Comparison of ENCODE assay signal across 30 mouse cellular contexts in the genomic region with DNA sequence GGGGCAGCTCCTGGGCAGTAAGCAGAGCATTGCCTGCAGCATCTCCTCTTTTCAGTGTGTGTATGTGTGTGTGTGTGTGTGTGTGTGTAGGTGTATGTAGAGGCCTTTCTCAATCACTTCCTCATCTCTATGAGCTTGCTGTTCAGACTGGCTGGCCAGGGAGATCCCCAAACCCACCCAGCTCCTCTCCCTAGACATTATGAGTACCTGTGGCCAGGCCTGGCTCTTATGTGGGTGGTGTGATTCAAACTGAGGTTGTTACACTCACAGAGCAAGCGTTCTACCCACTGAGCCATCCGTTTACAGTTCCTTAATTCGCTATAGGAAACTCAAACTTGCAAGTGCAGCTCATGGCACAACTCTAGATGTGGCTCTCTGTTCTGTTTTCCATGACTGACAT. TPM values are rescaled to one million over a fixed set of nuclear protein-coding genes. Genes with fewer than 3 reads are reported as not detected.
A peak's percentile ranks its signal among the peaks of the same experiment; 100 is the strongest.
DNase-seq lines count a peak whose midpoint lies in the region; ATAC-seq and TF ChIP-seq lines count a peak whose summit lies in the region.
"Had no signal": no experiment of that assay in that cellular context is flagged by ENCODE, and none has a peak within 500 bp of the region (broad histone marks: within the 10 kb centered on the region; RNA-seq: fewer than 3 reads in every experiment).

No protein-coding gene starts in this region.

- TF ChIP-seq POLR2A in lung, adult 2 months (IDR thresholded peaks at IDR 0.05; ENCODE audit: borderline replicate concordance, extremely low read depth, low read depth, low read length) = no peak

- no peaks in the 10 kb centered on the region for H3K9me3 ChIP-seq in lung, postnatal 0 days (ENCODE audit: low read length)
- H3K9me3 ChIP-seq: embryonic facial prominence, embryonic 12.5 days; forebrain, embryonic 15.5 days; heart, embryonic 13.5 days; liver, embryonic 13.5 days had no signal

- H3K4me2 ChIP-seq in lung, postnatal 0 days (replicated peaks; ENCODE audit: low read depth, low read length) = no peak overlapping the region
- H3K4me2 ChIP-seq: embryonic facial prominence, embryonic 12.5 days; forebrain, embryonic 15.5 days; heart, embryonic 13.5 days; hindbrain, embryonic 14.5 days; liver, embryonic 13.5 days; lung, embryonic 14.5 days had no signal

- DNase-seq in lung, postnatal 0 days (ENCODE audit: low spot score) = peak; percentile 43
- no peak for DNase-seq in lung, adult 2 months
- DNase-seq in B cell, adult 2 months = peak; percentile 45 to 50
- DNase-seq in cerebellum, postnatal 25 days = no peak
- no peak for DNase-seq in ovary, postnatal 10 days (ENCODE audit: low spot score)
- DNase-seq in thymus, postnatal 25 days = no peak
- DNase-seq: adrenal gland, postnatal 14 days; cerebellum, adult 11 months; cerebellum, adult 9-10 months; embryo, embryonic 11 days; gastrocnemius, adult 2 months; gastrocnemius, postnatal 36 days; heart, adult 2 months; heart, postnatal 10 days; kidney, adult 2 months; kidney, postnatal 36 days; left cerebral cortex, postnatal 4 days; liver, embryonic 13.5 days; lung, embryonic 14.5 days; midbrain, embryonic 14.5 days; right cerebral cortex, adult 18-20 months; thymus, adult 18-20 months had no signal

- H3K4me3 ChIP-seq in lung, postnatal 0 days (ENCODE audit: low read depth, low read length) = no peak overlapping the region
- no peak overlapping the region for H3K4me3 ChIP-seq in lung, adult 2 months (replicated peaks; ENCODE audit: extremely low read depth, low read depth, low read length)
- H3K4me3 ChIP-seq: embryonic facial prominence, embryonic 12.5 days; forebrain, embryonic 15.5 days; gastrocnemius, adult 2 months; heart, adult 2 months; heart, embryonic 13.5 days; liver, embryonic 13.5 days had no signal

- 75% methylated on average over 3 of the region's 3 CpGs for WGBS in lung, postnatal 0 days
- 58% methylated on average over 3 of the region's 3 CpGs for WGBS in lung, adult 2 months

- no peak for TF ChIP-seq EP300 in lung, postnatal 0 days (IDR thresholded peaks at IDR 0.05)

- no peak overlapping the region; the same call in 1 of the 2 replicates for H3K27ac ChIP-seq in lung, postnatal 0 days (ENCODE audit: low read length)
- H3K27ac ChIP-seq: embryonic facial prominence, embryonic 12.5 days; forebrain, embryonic 15.5 days; gastrocnemius, adult 2 months; heart, adult 2 months; heart, embryonic 13.5 days; hindbrain, embryonic 14.5 days; liver, embryonic 13.5 days; stomach, postnatal 0 days had no signal

- no peak for TF ChIP-seq CTCF in lung, postnatal 0 days (IDR thresholded peaks at IDR 0.05)
- TF ChIP-seq CTCF in lung, adult 2 months (IDR thresholded peaks at IDR 0.05; ENCODE audit: insufficient read depth, low read length) = no peak

- peak; percentile 22; the same call in 1 of the 2 replicates for ATAC-seq in lung, postnatal 0 days
- peak; percentile 59 for ATAC-seq in activated CD4-positive, CD25-positive, alpha-beta regulatory T cell, adult 4 months
- ATAC-seq in megakaryocyte progenitor cell, adult 5-6 weeks (replicated peaks; ENCODE audit: poor library complexity) = peak; percentile 23; the same call in 1 of the 2 replicates
- ATAC-seq: forebrain, embryonic 15.5 days; Patski had no signal

- no peak overlapping the region for H3K9ac ChIP-seq in lung, postnatal 0 days (replicated peaks; ENCODE audit: low read depth)
- H3K9ac ChIP-seq: embryonic facial prominence, embryonic 12.5 days; forebrain, embryonic 15.5 days; heart, embryonic 13.5 days; hindbrain, embryonic 14.5 days; liver, embryonic 13.5 days; lung, embryonic 14.5 days had no signal

- peaks cover 3% of the 10 kb centered on the region; the same call in 1 of the 2 replicates for H3K4me1 ChIP-seq in lung, postnatal 0 days (ENCODE audit: insufficient read depth, low read depth, low read length)
- peaks cover 5% of the 10 kb centered on the region; the same call in 1 of the 2 replicates for H3K4me1 ChIP-seq in lung, adult 2 months (ENCODE audit: control insufficient read depth, insufficient read depth, low read length)
- H3K4me1 ChIP-seq: embryonic facial prominence, embryonic 12.5 days; forebrain, embryonic 15.5 days; heart, embryonic 13.5 days had no signal

- no peaks in the 10 kb centered on the region for H3K27me3 ChIP-seq in lung, postnatal 0 days (replicated peaks; ENCODE audit: insufficient read depth, low read length)
- H3K27me3 ChIP-seq: embryonic facial prominence, embryonic 12.5 days; forebrain, embryonic 15.5 days; heart, embryonic 13.5 days; liver, embryonic 13.5 days; Patski had no signal

- H3K36me3 ChIP-seq in lung, postnatal 0 days (ENCODE audit: insufficient read depth, low read length) = no peaks in the 10 kb centered on the region
- H3K36me3 ChIP-seq: embryonic facial prominence, embryonic 12.5 days; forebrain, embryonic 15.5 days; heart, embryonic 13.5 days; liver, embryonic 13.5 days had no signal

RNA-seq across cellular contexts. Expression of gene Anxa4, which starts 8.6 kb away (rescaled TPM):
- 167 and 208 TPM in 2 replicates for polyA plus RNA-seq in lung, postnatal 0 days (2015; fragmentation: Nextera tagmentation; extraction: Ambion mirVana)
- polyA plus RNA-seq in lung, adult 2 months (2012; rRNA removed) = 76.5 and 110 TPM in 2 replicates
- 10 to 100 TPM; 25.2 to 29.7 TPM for polyA plus RNA-seq in activated CD4-positive, CD25-positive, alpha-beta regulatory T cell, adult 4 months (2017; shearing (Covaris generic))
- total RNA-seq in megakaryocyte progenitor cell, adult 5-6 weeks (2015) = 14.6 and 18.4 TPM in 2 replicates
- total RNA-seq in megakaryocyte progenitor cell, adult 5-6 weeks (2017) = 15.3 and 21.2 TPM in 2 replicates

RNA-seq across cellular contexts. Expression of gene Gmcl1, which starts 51.6 kb away (rescaled TPM):
- 12.2 and 17.7 TPM in 2 replicates for polyA plus RNA-seq in lung, postnatal 0 days (2015; fragmentation: Nextera tagmentation; extraction: Ambion mirVana)
- polyA plus RNA-seq in lung, adult 2 months (2012; rRNA removed) = 8.4 and 8.7 TPM in 2 replicates
- polyA plus RNA-seq in activated CD4-positive, CD25-positive, alpha-beta regulatory T cell, adult 4 months (2017; shearing (Covaris generic)) = 10 to 100 TPM; 10.8 to 12.8 TPM
- total RNA-seq in megakaryocyte progenitor cell, adult 5-6 weeks (2015) = 24.5 and 28.2 TPM in 2 replicates
- 26.1 TPM in 2 replicates for total RNA-seq in megakaryocyte progenitor cell, adult 5-6 weeks (2017)

Comparison
In these comparisons a context has a peak if more than half of its experiments do, and no peak if none do; other contexts are left out.
1. DNase-seq: peak in lung, postnatal 0 days (single experiment) and B cell, adult 2 months (2 of 2); none in lung, adult 2 months (single experiment), cerebellum, postnatal 25 days (0 of 2), ovary, postnatal 10 days (single experiment) and thymus, postnatal 25 days (single experiment).
2. Peak in every context shown above with its lines, with median percentiles within 50 percentile points of each other: ATAC-seq.